Comparison of ENCODE assay signal across 10 mouse cellular contexts in genomic region chr1:39030108-39030507, GRCm38 (mm10). TPM values are rescaled to one million over a fixed set of nuclear protein-coding genes. Genes with fewer than 3 reads are reported as not detected.
DNase-seq lines count a peak whose midpoint lies in the region; ATAC-seq and TF ChIP-seq lines count a peak whose summit lies in the region.
"Had no signal": no experiment of that assay in that cellular context is flagged by ENCODE, and none has a peak within 500 bp of the region (broad histone marks: within the 10 kb centered on the region; RNA-seq: fewer than 3 reads in every experiment).

No protein-coding gene starts in this region.

- H3K36me3 ChIP-seq in heart, embryonic 10.5 days, result no peaks in the 10 kb centered on the region
- no peaks in the 10 kb centered on the region for H3K36me3 ChIP-seq in E14TG2a.4 (ENCODE audit: insufficient read depth, low read length)
- no peaks in the 10 kb centered on the region for H3K36me3 ChIP-seq in hindbrain, embryonic 11.5 days (ENCODE audit: control insufficient read depth, insufficient read depth, low read length)
- H3K36me3 ChIP-seq in liver, postnatal 0 days (replicated peaks; ENCODE audit: insufficient read depth, low read length), result no peaks in the 10 kb centered on the region

- H3K9me3 ChIP-seq in heart, embryonic 10.5 days, result no peaks in the 10 kb centered on the region
- peaks cover 9% of the 10 kb centered on the region; the same call in 1 of the 2 replicates for H3K9me3 ChIP-seq in E14TG2a.4 (ENCODE audit: low read length)
- H3K9me3 ChIP-seq in hindbrain, embryonic 11.5 days (ENCODE audit: control insufficient read depth, low read length), result no peaks in the 10 kb centered on the region
- H3K9me3 ChIP-seq in liver, postnatal 0 days (ENCODE audit: low read length), result no peaks in the 10 kb centered on the region

- no peak for ATAC-seq in hindbrain, embryonic 11.5 days (ENCODE audit: low FRiP score)
- ATAC-seq in liver, postnatal 0 days, result no peak
- ATAC-seq: activated CD4-positive, CD25-positive, alpha-beta regulatory T cell, adult 4 months had no signal

- no peak for TF ChIP-seq EP300 in liver, postnatal 0 days (IDR thresholded peaks at IDR 0.05; ENCODE audit: low read depth)

- peak overlapping the region; percentile 49 for H3K4me3 ChIP-seq in heart, embryonic 10.5 days
- peak overlapping the region; percentile 45 for H3K4me3 ChIP-seq in E14TG2a.4 (replicated peaks; ENCODE audit: low read length)
- H3K4me3 ChIP-seq in hindbrain, embryonic 11.5 days (ENCODE audit: low read depth, low read length), result no peak overlapping the region; the same call in 1 of the 2 replicates
- H3K4me3 ChIP-seq in liver, postnatal 0 days (ENCODE audit: low read depth, low read length), result peak overlapping the region; percentile 20; the same call in 1 of the 2 replicates
- H3K4me3 ChIP-seq: myocyte had no signal

- WGBS in heart, embryonic 10.5 days, result 12% methylated on average over 7 of the region's 7 CpGs
- 17% methylated on average over 7 of the region's 7 CpGs for WGBS in hindbrain, embryonic 11.5 days
- 5% methylated on average over 7 of the region's 7 CpGs for WGBS in liver, postnatal 0 days (ENCODE audit: insufficient replicate concordance)

- no peak overlapping the region for H3K9ac ChIP-seq in hindbrain, embryonic 11.5 days (ENCODE audit: low read depth, low read length)
- H3K9ac ChIP-seq in liver, postnatal 0 days (replicated peaks), result no peak overlapping the region

- peaks cover 10% of the 10 kb centered on the region; the same call in 1 of the 2 replicates for H3K4me1 ChIP-seq in heart, embryonic 10.5 days
- H3K4me1 ChIP-seq in E14TG2a.4 (replicated peaks; ENCODE audit: low read depth, low read length), result peaks cover 6% of the 10 kb centered on the region; the same call in 1 of the 2 replicates
- H3K4me1 ChIP-seq in hindbrain, embryonic 11.5 days (replicated peaks; ENCODE audit: control insufficient read depth, insufficient read depth, low read length), result no peaks in the 10 kb centered on the region
- peaks cover 8% of the 10 kb centered on the region; the same call in 1 of the 2 replicates for H3K4me1 ChIP-seq in liver, postnatal 0 days (ENCODE audit: insufficient read depth)

- H3K27me3 ChIP-seq in heart, embryonic 10.5 days (ENCODE audit: insufficient read depth, poor library complexity, severe bottlenecking), result peaks cover 16% of the 10 kb centered on the region
- H3K27me3 ChIP-seq in E14TG2a.4 (ENCODE audit: insufficient read depth, low read length), result peaks cover 18% of the 10 kb centered on the region
- H3K27me3 ChIP-seq in hindbrain, embryonic 11.5 days (ENCODE audit: control insufficient read depth, insufficient read depth, low read length), result no peaks in the 10 kb centered on the region
- 0 out of 2 replicates have a peak, but pooled peaks cover 3% of the 10 kb centered on the region for H3K27me3 ChIP-seq in liver, postnatal 0 days (ENCODE audit: insufficient read depth, low read length)

- 0 out of 2 replicates have a peak overlapping the region, but pooled peaks have one; percentile 4 for H3K4me2 ChIP-seq in hindbrain, embryonic 11.5 days (replicated peaks; ENCODE audit: low read depth, low read length)
- peak overlapping the region; percentile 58 for H3K4me2 ChIP-seq in liver, postnatal 0 days (ENCODE audit: low read depth, low read length)

- H3K27ac ChIP-seq in heart, embryonic 10.5 days, result no peak overlapping the region
- no peak overlapping the region for H3K27ac ChIP-seq in hindbrain, embryonic 11.5 days (ENCODE audit: low read depth, low read length)
- no peak overlapping the region for H3K27ac ChIP-seq in liver, postnatal 0 days (ENCODE audit: low read depth)

- TF ChIP-seq CTCF in E14TG2a.4 (conservative IDR thresholded peaks at IDR 0.05; ENCODE audit: low read length), result no peak
- no peak for TF ChIP-seq CTCF in liver, postnatal 0 days (IDR thresholded peaks at IDR 0.05; ENCODE audit: low read depth)

- no peak for DNase-seq in heart, embryonic 10.5 days (ENCODE audit: low spot score)
- DNase-seq in heart, adult 9 months (ENCODE audit: low spot score in 2 of 2), result no peak
- peak; percentile 27 for DNase-seq in hindbrain, embryonic 11.5 days (ENCODE audit: low spot score)
- peak; percentile 31 for DNase-seq in liver, postnatal 0 days
- no peak for DNase-seq in gastrocnemius, adult 18-20 months (ENCODE audit: low spot score)
- no peak for DNase-seq in layer of hippocampus, postnatal 10 days (ENCODE audit: low spot score in 2 of 2)
- DNase-seq in gastrocnemius, postnatal 25 days, result no peak

RNA-seq across cellular contexts. Expression of gene Pdcl3, which starts 44.7 kb away (rescaled TPM):
- 161 and 170 TPM in 2 replicates for polyA plus RNA-seq in heart, embryonic 10.5 days (2016; fragmentation: Nextera tagmentation; extraction: Ambion mirVana)
- polyA plus RNA-seq in hindbrain, embryonic 11.5 days (2014; fragmentation: Nextera tagmentation; extraction: Ambion mirVana), result 173 TPM in 2 replicates
- polyA plus RNA-seq in liver, postnatal 0 days (2015; fragmentation: Nextera tagmentation; extraction: Ambion mirVana), result 42.5 and 42.8 TPM in 2 replicates
- total RNA-seq in gastrocnemius, adult 18-20 months (2021), result 10 to 100 TPM; 74.6 to 82.2 TPM
- total RNA-seq in layer of hippocampus, postnatal 10 days (2021), result 10 to 100 TPM; 46.3 TPM
- 10 to 100 TPM; 58.6 to 58.7 TPM for total RNA-seq in gastrocnemius, postnatal 25 days (2021)

Comparison
In these comparisons a context has a peak if more than half of its experiments do, and no peak if none do; other contexts are left out.
1. DNase-seq: peak in hindbrain, embryonic 11.5 days (single experiment) and liver, postnatal 0 days (single experiment); none in heart, embryonic 10.5 days (single experiment), heart, adult 9 months (0 of 2), gastrocnemius, adult 18-20 months (single experiment), layer of hippocampus, postnatal 10 days (0 of 2) and gastrocnemius, postnatal 25 days (single experiment).